8 mouse cellular contexts compared by ENCODE assay signal in genomic region chr1:37996877-37997484, GRCm38 (mm10). TPM values are rescaled to one million over a fixed set of nuclear protein-coding genes. Genes with fewer than 3 reads are reported as not detected.
DNase-seq lines count a peak whose midpoint lies in the region; ATAC-seq and TF ChIP-seq lines count a peak whose summit lies in the region.

No protein-coding gene starts in this region.

- WGBS in hindbrain, embryonic 13.5 days: under 1% methylated on average over 42 of the region's 42 CpGs

- no peaks in the 10 kb centered on the region for H3K9me3 ChIP-seq in hindbrain, embryonic 13.5 days

- peak overlapping the region; percentile 95 for H3K27ac ChIP-seq in hindbrain, embryonic 13.5 days

- H3K4me1 ChIP-seq in hindbrain, embryonic 13.5 days (replicated peaks): peaks cover 23% of the 10 kb centered on the region

- H3K4me3 ChIP-seq in hindbrain, embryonic 13.5 days: peak overlapping the region; percentile 89

- peak overlapping the region; percentile 94 for H3K9ac ChIP-seq in hindbrain, embryonic 13.5 days

- TF ChIP-seq CTCF in Patski (IDR thresholded peaks at IDR 0.05): no peak

- H3K27me3 ChIP-seq in Patski: no peaks in the 10 kb centered on the region
- no peaks in the 10 kb centered on the region for H3K27me3 ChIP-seq in hindbrain, embryonic 13.5 days

- ATAC-seq in Patski: peak; percentile 91
- peak; percentile 97 for ATAC-seq in hindbrain, embryonic 13.5 days (ENCODE audit: low FRiP score)

- in situ Hi-C loops in Patski (cut with MboI; ENCODE audit: low pct_unique_long_range_greater_than_20kb): loop anchor here (25.0 kb wide), 1 partner anchor 310 kb away; no protein-coding TSS in a partner anchor

- POLR2A ChIA-PET in Patski (lab: Charles Lee): interaction anchor here (1.6 kb wide), 1 partner anchor 132 kb away, joined by 3 read pairs; no protein-coding TSS in a partner anchor

- DNase-seq in Patski (ENCODE audit: low read depth, low spot score): peak; percentile 96
- DNase-seq in cerebellum, postnatal 14 days: peak; percentile 96 to 97
- peak; percentile 97 to 99 for DNase-seq in frontal cortex, postnatal 14 days (ENCODE audit: low spot score in 2 of 2)
- peak; percentile 84 to 97 for DNase-seq in layer of hippocampus, postnatal 25 days (ENCODE audit: extremely low spot score in 1 of 2, low spot score in 1 of 2)
- DNase-seq in lung, postnatal 25 days (ENCODE audit: low spot score): peak; percentile 100
- DNase-seq in retina, embryonic 14.5 days (ENCODE audit: low spot score): peak; percentile 99
- DNase-seq in thymus, postnatal 4 days: peak; percentile 94

- H3K4me2 ChIP-seq in hindbrain, embryonic 13.5 days: peak overlapping the region; percentile 84

- CTCF ChIA-PET in Patski (lab: Charles Lee): interaction anchor here (1.1 kb wide), 1 partner anchor 91 kb away, joined by 3 read pairs; no protein-coding TSS in a partner anchor

- peaks cover 36% of the 10 kb centered on the region for H3K36me3 ChIP-seq in hindbrain, embryonic 13.5 days

RNA-seq across cellular contexts. Expression of gene Txndc9, which starts 0.7 kb away (rescaled TPM):
- polyA plus RNA-seq in Patski (2021): 86.1 TPM
- 166 and 180 TPM in 2 replicates for polyA plus RNA-seq in hindbrain, embryonic 13.5 days (2015; fragmentation: Nextera tagmentation; extraction: Ambion mirVana)
- total RNA-seq in layer of hippocampus, postnatal 25 days (2021): 10 to 100 TPM; 62.4 to 64.2 TPM

RNA-seq across cellular contexts. Expression of gene Eif5b, which starts 0.8 kb away (rescaled TPM):
- 82.7 TPM for polyA plus RNA-seq in Patski (2021)
- polyA plus RNA-seq in hindbrain, embryonic 13.5 days (2015; fragmentation: Nextera tagmentation; extraction: Ambion mirVana): 27.9 and 28.4 TPM in 2 replicates
- total RNA-seq in layer of hippocampus, postnatal 25 days (2021): 10 to 100 TPM; 41.5 to 47.4 TPM

RNA-seq across cellular contexts. Expression of gene Lyg1, which starts 39.4 kb away (rescaled TPM):
- polyA plus RNA-seq in Patski (2021): not detected
- polyA plus RNA-seq in hindbrain, embryonic 13.5 days (2015; fragmentation: Nextera tagmentation; extraction: Ambion mirVana): not detected in 2 replicates
- total RNA-seq in layer of hippocampus, postnatal 25 days (2021): not detected

Comparison
In these comparisons a context has a peak if more than half of its experiments do, and no peak if none do; other contexts are left out.
1. Peak in every context shown above with its lines: DNase-seq, ATAC-seq, H3K4me3 ChIP-seq and H3K27ac ChIP-seq.